ENCODE assay signal across 9 mouse cellular contexts in the genomic region with DNA sequence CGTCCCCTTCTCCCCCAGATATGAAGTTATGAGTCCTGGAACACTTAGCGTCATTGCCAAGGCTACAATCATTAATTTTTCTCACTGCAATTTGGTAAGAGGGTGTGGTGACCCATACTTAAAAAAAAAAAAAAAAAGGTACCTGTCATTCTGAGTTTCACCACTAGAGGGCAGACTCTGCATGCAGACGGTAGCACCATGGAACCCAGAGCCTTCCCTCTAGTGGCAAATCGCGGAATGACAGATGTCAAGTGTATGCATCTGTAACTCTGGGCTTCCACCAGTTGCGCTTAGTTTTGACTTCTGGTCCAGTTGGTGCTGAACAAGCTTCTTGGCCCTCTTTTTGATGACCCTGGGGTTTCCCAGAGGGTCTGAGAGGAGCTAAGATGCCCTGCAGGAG. TPM values are rescaled to one million over a fixed set of nuclear protein-coding genes. Genes with fewer than 3 reads are reported as not detected.
DNase-seq lines count a peak whose midpoint lies in the region; ATAC-seq lines count a peak whose summit lies in the region.
"Had no signal": no experiment of that assay in that cellular context is flagged by ENCODE, and none has a peak within 500 bp of the region (broad histone marks: within the 10 kb centered on the region; RNA-seq: fewer than 3 reads in every experiment).

No protein-coding gene starts in this region.

- H3K4me1 ChIP-seq in hindbrain, embryonic 10.5 days (replicated peaks), result no peaks in the 10 kb centered on the region
- no peaks in the 10 kb centered on the region for H3K4me1 ChIP-seq in hindbrain, embryonic 16.5 days (ENCODE audit: control insufficient read depth, insufficient read depth, low read depth, low read length)
- H3K4me1 ChIP-seq: embryonic facial prominence, embryonic 13.5 days had no signal

- H3K27me3 ChIP-seq in hindbrain, embryonic 10.5 days (ENCODE audit: insufficient read depth, poor library complexity, severe bottlenecking), result peaks cover 13% of the 10 kb centered on the region; the same call in 1 of the 2 replicates
- no peaks in the 10 kb centered on the region for H3K27me3 ChIP-seq in hindbrain, embryonic 16.5 days (replicated peaks; ENCODE audit: control insufficient read depth, insufficient read depth, low read length)

- 15% methylated on average over 6 of the region's 6 CpGs for WGBS in hindbrain, embryonic 10.5 days
- 20% methylated on average over 6 of the region's 6 CpGs for WGBS in hindbrain, embryonic 16.5 days

- no peaks in the 10 kb centered on the region for H3K36me3 ChIP-seq in hindbrain, embryonic 10.5 days
- no peaks in the 10 kb centered on the region for H3K36me3 ChIP-seq in hindbrain, embryonic 16.5 days (ENCODE audit: control insufficient read depth, insufficient read depth, low read length)
- H3K36me3 ChIP-seq: embryonic facial prominence, embryonic 13.5 days had no signal

- H3K4me2 ChIP-seq in hindbrain, embryonic 16.5 days (ENCODE audit: low read length), result no peak overlapping the region
- H3K4me2 ChIP-seq: embryonic facial prominence, embryonic 13.5 days had no signal

- no peaks in the 10 kb centered on the region for H3K9me3 ChIP-seq in hindbrain, embryonic 10.5 days
- no peaks in the 10 kb centered on the region; the same call in 1 of the 2 replicates for H3K9me3 ChIP-seq in hindbrain, embryonic 16.5 days (ENCODE audit: control insufficient read depth, low read length)
- H3K9me3 ChIP-seq: embryonic facial prominence, embryonic 13.5 days had no signal

- no peak overlapping the region for H3K9ac ChIP-seq in hindbrain, embryonic 16.5 days (ENCODE audit: low read depth, low read length)
- H3K9ac ChIP-seq: embryonic facial prominence, embryonic 13.5 days had no signal

- intact Hi-C loops in left cerebral cortex, postnatal 25 days (cut with DNase I), result loop anchor here (5.0 kb wide), 1 partner anchor 81 kb away; no protein-coding TSS in a partner anchor

- peak; percentile 78 for DNase-seq in hindbrain, embryonic 10.5 days (ENCODE audit: low spot score)
- DNase-seq in adipocyte (ENCODE audit: low spot score), result peak; percentile 92
- peak; percentile 93 for DNase-seq in embryo, embryonic 10.5 days (ENCODE audit: low spot score)
- peak; percentile 68 to 80 for DNase-seq in left cerebral cortex, postnatal 25 days (ENCODE audit: low spot score in 2 of 2)
- peak; percentile 80 to 84 for DNase-seq in natural killer cell, adult 2 months (ENCODE audit: low spot score in 2 of 2)
- DNase-seq in testis, postnatal 10 days (ENCODE audit: low spot score), result peak; percentile 94

- no peak for ATAC-seq in hindbrain, embryonic 16.5 days
- peak; percentile 84 to 88 for ATAC-seq in hematopoietic stem cell, adult 5-6 weeks (replicated peaks in 1 of 2; ENCODE audit: insufficient read depth in 1 of 2, low FRiP score in 2 of 2, low TSS enrichment in 1 of 2, low read depth in 1 of 2, poor library complexity in 2 of 2, severe bottlenecking in 2 of 2)

- H3K27ac ChIP-seq in hindbrain, embryonic 10.5 days, result no peak overlapping the region
- H3K27ac ChIP-seq in hindbrain, embryonic 16.5 days (ENCODE audit: low read depth, low read length), result no peak overlapping the region
- H3K27ac ChIP-seq: embryonic facial prominence, embryonic 13.5 days had no signal

- H3K4me3 ChIP-seq in hindbrain, embryonic 10.5 days, result no peak overlapping the region
- H3K4me3 ChIP-seq in hindbrain, embryonic 16.5 days (ENCODE audit: low read length), result no peak overlapping the region
- H3K4me3 ChIP-seq: embryonic facial prominence, embryonic 13.5 days had no signal

RNA-seq across cellular contexts. Expression of a gene that starts 11.0 kb away (rescaled TPM):
- not detected in 2 replicates for polyA plus RNA-seq in hindbrain, embryonic 10.5 days (2016; fragmentation: Nextera tagmentation; extraction: Ambion mirVana)
- polyA plus RNA-seq in hindbrain, embryonic 16.5 days (2015; fragmentation: Nextera tagmentation; extraction: Ambion mirVana), result 0.11 and 0.12 TPM in 2 replicates
- not detected in 2 replicates for total RNA-seq in hematopoietic stem cell, adult 5-6 weeks (2017)
- total RNA-seq in left cerebral cortex, postnatal 25 days (2021), result not detected

RNA-seq across cellular contexts. Expression of a gene that starts 23.1 kb away (rescaled TPM):
- polyA plus RNA-seq in hindbrain, embryonic 10.5 days (2016; fragmentation: Nextera tagmentation; extraction: Ambion mirVana), result not detected in 2 replicates
- polyA plus RNA-seq in hindbrain, embryonic 16.5 days (2015; fragmentation: Nextera tagmentation; extraction: Ambion mirVana), result not detected in 2 replicates
- not detected in 2 replicates for total RNA-seq in hematopoietic stem cell, adult 5-6 weeks (2017)
- not detected for total RNA-seq in left cerebral cortex, postnatal 25 days (2021)

RNA-seq across cellular contexts. Expression of a gene that starts 26.3 kb away (rescaled TPM):
- polyA plus RNA-seq in hindbrain, embryonic 10.5 days (2016; fragmentation: Nextera tagmentation; extraction: Ambion mirVana), result 0.10 TPM in 1 of 2 replicates, not detected in the other
- polyA plus RNA-seq in hindbrain, embryonic 16.5 days (2015; fragmentation: Nextera tagmentation; extraction: Ambion mirVana), result 0.19 and 0.28 TPM in 2 replicates
- total RNA-seq in hematopoietic stem cell, adult 5-6 weeks (2017), result not detected in 2 replicates
- 1 to 10 TPM; 1.1 to 1.3 TPM for total RNA-seq in left cerebral cortex, postnatal 25 days (2021)
- polyA plus RNA-seq: embryonic facial prominence, embryonic 13.5 days had no signal

RNA-seq across cellular contexts. Expression of a gene that starts 45.2 kb away (rescaled TPM):
- polyA plus RNA-seq in hindbrain, embryonic 10.5 days (2016; fragmentation: Nextera tagmentation; extraction: Ambion mirVana), result 1.7 and 2.5 TPM in 2 replicates
- 0.94 and 1.1 TPM in 2 replicates for polyA plus RNA-seq in hindbrain, embryonic 16.5 days (2015; fragmentation: Nextera tagmentation; extraction: Ambion mirVana)
- total RNA-seq in hematopoietic stem cell, adult 5-6 weeks (2017), result not detected in 2 replicates
- total RNA-seq in left cerebral cortex, postnatal 25 days (2021), result under 1 TPM; 0.60 to 0.82 TPM

RNA-seq across cellular contexts. Expression of a gene that starts 48.2 kb away (rescaled TPM):
- not detected in 2 replicates for polyA plus RNA-seq in hindbrain, embryonic 10.5 days (2016; fragmentation: Nextera tagmentation; extraction: Ambion mirVana)
- polyA plus RNA-seq in hindbrain, embryonic 16.5 days (2015; fragmentation: Nextera tagmentation; extraction: Ambion mirVana), result not detected in 2 replicates
- total RNA-seq in hematopoietic stem cell, adult 5-6 weeks (2017), result not detected in 2 replicates
- not detected for total RNA-seq in left cerebral cortex, postnatal 25 days (2021)
- polyA plus RNA-seq: embryonic facial prominence, embryonic 13.5 days had no signal
